Mouse (Mus musculus): Measurements from ENCODE around the gene Rps17.

- TF ChIP-seq CTCF (IDR thresholded peaks at IDR 0.05; ENCODE audit: extremely low read depth, insufficient read length, insufficient replicate concordance, low read depth, low read length) (peak; percentile 50; the same call in 1 of the 2 replicates), POLR2A (IDR thresholded peaks at IDR 0.05; ENCODE audit: low read depth, low read length) (no peak)
These were observed 41.4 kb downstream of the Rps17 start for GRCm38 (mm10) chr7:81303682-81304081.
